Mouse (Mus musculus): ENCODE measurements at regions not wholly inside any gene's neighbourhood (a gene's known extent, or its start where the extent isn't known, plus 50 kb on each side); places are given as distances from the start of the nearest gene placed in this dataset.
"Not testable (repeated sequence)": the region's sequence is repeated elsewhere in the genome, so short reads cannot be mapped to it uniquely, and the experiment has no call there.

GRCm38 (mm10) chr1:161621291-161621690, 126.8 kb downstream of the Tnfsf18 start:
- no peak for DNase-seq (ENCODE audit: low read depth)

GRCm38 (mm10) chr1:161614091-161614490, 119.6 kb downstream of the Tnfsf18 start:
- not testable (repeated sequence) for DNase-seq (ENCODE audit: low read depth)

GRCm38 (mm10) chr1:161613658-161614057, 119.2 kb downstream of the Tnfsf18 start:
- DNase-seq (ENCODE audit: low read depth): not testable (repeated sequence)

GRCm38 (mm10) chr1:161607446-161607845, 113.0 kb downstream of the Tnfsf18 start:
- no peak for DNase-seq (ENCODE audit: low read depth)

GRCm38 (mm10) chr1:161602150-161602549, 107.7 kb downstream of the Tnfsf18 start:
- no peak for DNase-seq (ENCODE audit: low read depth)

- no peak for DNase-seq (ENCODE audit: low read depth)
These were observed 106.7 kb downstream of the Tnfsf18 start for GRCm38 (mm10) chr1:161601167-161601566.

- DNase-seq (ENCODE audit: low read depth): no peak
These were observed 103.7 kb downstream of the Tnfsf18 start for GRCm38 (mm10) chr1:161598167-161598566.

- DNase-seq (ENCODE audit: low read depth): no peak
These were observed 82.1 kb downstream of the Tnfsf18 start for GRCm38 (mm10) chr1:161576530-161576929.

- no peak for DNase-seq (ENCODE audit: low read depth)
These were observed 81.5 kb downstream of the Tnfsf18 start for GRCm38 (mm10) chr1:161575939-161576338.

GRCm38 (mm10) chr1:161575171-161575570, 80.7 kb downstream of the Tnfsf18 start:
- DNase-seq (ENCODE audit: low read depth): no peak

GRCm38 (mm10) chr1:161570762-161571161, 76.3 kb downstream of the Tnfsf18 start:
- no peak for DNase-seq (ENCODE audit: low read depth)

GRCm38 (mm10) chr1:161567826-161568225, 73.4 kb downstream of the Tnfsf18 start:
- no peak for DNase-seq (ENCODE audit: low read depth)

- DNase-seq (ENCODE audit: low read depth): no peak
These were observed 65.9 kb downstream of the Tnfsf18 start for GRCm38 (mm10) chr1:161560368-161560767.

All from c-Kit-positive CD71-negative TER-119-negative erythroid progenitor cells, embryonic 14.5 days (primary cell).